Mouse (Mus musculus): ENCODE data around the gene Lgals3. TPM values are rescaled to one million over a fixed set of nuclear protein-coding genes. Genes with fewer than 3 reads are reported as not detected.
"Not testable (repeated sequence)": the region's sequence is repeated elsewhere in the genome, so short reads cannot be mapped to it uniquely, and the experiment has no call there.

Gene Lgals3
- polyA plus RNA-seq (2012; rRNA removed) = 537 and 642 TPM in 2 replicates

- WGBS = 30% methylated on average over 9 of the region's 9 CpGs
- DNase-seq (ENCODE audit: low read depth, low spot score) = no peak
Observed at GRCm38 (mm10) chr14:47367461-47367860, at the start of gene Lgals3. TSS of gene Lgals3 (plus strand) at chr14:47367751.

DNA sequence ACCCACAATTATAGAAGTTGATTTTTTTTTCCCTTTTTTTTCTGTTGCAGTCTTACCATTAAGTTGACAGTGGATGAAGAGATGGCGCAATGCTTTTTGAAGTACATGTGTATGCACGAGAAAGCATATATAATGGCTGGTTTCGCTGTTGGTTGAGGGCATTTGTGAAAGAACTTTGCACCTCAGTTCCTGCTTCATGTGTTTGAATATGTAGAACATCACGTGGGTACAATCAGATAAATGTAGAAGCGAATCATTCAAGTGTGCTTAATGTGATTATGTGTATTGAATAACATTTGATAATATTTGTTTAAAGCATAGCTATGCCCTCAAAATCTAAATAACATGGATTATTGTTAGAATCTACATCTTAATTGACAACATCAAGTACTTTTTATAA lies 48.2 kb upstream of the Lgals3 start:
- 83% methylated on average over 5 of the region's 5 CpGs for WGBS
- DNase-seq (ENCODE audit: low read depth, low spot score) = no peak

DNA sequence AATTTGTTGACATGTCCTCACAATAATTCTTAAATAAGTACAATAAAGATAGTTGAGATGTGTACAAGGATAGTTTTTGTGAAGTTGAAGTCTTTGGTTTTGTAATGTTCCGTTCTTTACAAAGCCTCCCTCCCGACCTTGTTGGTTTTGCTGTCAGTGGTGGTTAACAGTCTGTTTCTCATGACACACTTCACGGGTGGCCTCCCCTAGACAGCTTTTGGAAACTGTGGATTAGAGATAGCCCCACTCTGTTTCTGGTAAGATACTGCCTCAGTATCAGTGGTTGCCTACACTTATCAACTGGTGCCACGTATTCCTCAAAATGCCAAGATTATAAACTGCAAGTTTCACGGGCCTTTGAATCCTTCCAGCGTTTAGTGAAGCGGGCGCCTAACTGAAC lies 46.0 kb upstream of the Lgals3 start:
- not testable (repeated sequence) for DNase-seq (ENCODE audit: low read depth, low spot score)
- WGBS = 94% methylated on average over 7 of the region's 8 CpGs

DNA sequence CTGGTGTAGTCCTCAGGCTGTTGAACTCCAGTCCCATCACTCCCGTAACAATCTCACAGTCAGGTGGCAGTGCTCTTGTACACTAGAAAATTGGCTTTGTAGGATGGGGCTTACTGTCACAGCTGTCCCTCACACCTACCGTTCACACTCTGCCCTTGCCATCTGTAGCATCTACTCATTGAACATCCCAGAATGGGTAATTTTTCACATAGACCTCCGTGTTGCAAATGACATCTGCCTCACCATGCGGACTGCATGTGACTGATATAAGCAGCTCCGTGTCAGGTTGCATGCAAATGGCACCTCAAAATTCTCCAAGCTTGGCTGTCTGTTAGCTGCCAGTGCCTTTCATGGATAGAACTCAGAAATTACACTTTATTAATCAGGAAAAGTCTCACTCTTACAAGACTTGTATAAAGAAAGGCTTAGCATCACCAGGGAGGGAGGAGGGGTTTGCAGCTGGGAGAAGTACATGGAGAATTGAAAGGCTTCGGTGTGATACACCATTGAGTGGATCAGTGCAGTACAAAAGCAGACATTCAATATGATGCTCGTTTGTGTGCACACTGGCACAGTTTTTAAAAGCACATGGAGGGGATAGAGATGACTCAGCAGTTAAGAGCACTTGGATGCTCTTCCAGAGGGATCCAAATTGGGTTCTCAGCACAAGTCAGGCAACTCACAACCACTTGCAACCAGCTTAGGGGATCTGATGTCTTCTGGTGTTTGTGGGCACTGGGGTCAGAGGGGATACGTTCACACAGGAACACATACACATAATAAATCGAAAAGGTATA lies 41.4 kb upstream of the Lgals3 start:
- DNase-seq (ENCODE audit: low read depth, low spot score) = no peak
- WGBS = 82% methylated on average over 9 of the region's 9 CpGs

DNA sequence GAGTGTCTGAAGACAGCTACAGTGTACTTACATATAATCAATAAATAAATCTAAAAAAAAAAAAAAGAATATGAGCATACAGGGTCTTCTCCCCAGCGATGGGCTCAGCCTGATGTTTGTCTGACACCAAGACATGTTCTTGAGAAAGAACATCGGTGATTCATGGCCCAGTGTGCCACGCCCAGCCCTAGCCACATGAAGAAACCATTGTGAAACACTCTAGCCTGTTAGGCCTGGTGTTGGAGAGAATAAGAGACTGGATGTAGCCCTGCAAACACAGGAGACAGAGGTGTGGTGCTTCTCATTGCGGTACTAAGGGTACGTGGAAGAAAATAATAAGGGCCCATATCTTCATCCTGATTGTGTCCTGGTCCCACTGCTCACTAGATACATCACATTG lies 40.2 kb upstream of the Lgals3 start:
- no peak for DNase-seq (ENCODE audit: low read depth, low spot score)
- 66% methylated on average over 5 of the region's 5 CpGs for WGBS

DNA sequence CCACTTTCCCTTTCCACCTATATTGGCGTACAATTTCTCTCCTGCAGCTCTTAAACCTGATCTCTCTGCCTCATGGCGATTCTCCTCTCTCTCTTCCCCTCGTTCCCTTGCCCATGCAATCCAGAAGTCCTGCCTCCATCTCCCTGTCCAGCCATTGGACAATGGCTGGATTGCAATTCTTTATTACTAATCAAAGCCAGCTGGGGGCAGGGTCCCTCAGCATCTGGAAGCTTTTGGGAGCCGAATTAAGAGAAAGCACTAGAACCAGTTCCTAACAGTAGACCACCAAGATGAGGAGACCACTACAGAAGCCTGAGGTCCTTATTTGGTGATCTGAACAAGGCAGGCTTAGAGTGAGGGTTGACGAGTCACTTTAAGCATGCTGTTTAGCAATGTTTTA lies 35.6 kb upstream of the Lgals3 start:
- WGBS = 51% methylated on average over 5 of the region's 5 CpGs
- DNase-seq (ENCODE audit: low read depth, low spot score) = no peak

DNA sequence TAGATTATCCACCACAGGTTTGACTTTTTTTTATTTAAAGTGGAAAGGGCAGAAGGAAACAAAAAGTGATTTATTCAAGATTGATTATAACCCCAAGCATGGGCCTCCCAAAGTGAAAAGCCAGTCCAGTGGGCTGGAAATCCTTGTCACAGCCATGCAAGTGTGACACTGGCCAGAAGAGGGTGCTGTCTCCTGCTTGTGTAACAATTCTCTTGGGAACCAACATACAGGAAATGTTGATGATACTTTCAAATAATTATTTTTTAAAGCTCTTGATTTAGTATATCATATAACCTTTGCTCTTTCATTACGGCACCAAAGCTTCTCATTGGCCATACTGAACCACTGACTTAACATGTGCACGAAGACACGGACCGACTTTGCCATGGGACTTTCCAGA lies 32.7 kb upstream of the Lgals3 start:
- 53% methylated on average over 4 of the region's 4 CpGs for WGBS
- no peak for DNase-seq (ENCODE audit: low read depth, low spot score)

DNA sequence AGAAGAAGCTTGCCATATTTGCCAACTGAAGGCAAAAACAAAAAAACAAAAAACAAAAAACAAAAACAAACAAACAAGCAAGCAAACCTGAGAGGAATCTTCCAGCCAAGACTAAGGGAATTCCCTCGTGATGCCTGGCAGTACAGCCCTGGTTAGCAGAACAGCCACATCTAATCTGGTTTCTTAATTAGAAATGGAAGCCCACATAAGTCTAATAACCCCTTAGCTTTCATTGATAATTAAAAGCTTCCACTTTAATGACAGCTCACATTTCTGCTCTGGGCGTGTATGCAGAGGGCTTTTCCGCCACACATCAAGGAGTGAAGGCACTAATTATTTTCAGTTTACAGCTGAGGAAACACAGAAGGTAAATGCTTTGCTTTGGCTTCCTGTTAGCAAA lies 32.3 kb upstream of the Lgals3 start:
- no peak for DNase-seq (ENCODE audit: low read depth, low spot score)
- 45% methylated on average over 3 of the region's 3 CpGs for WGBS

- no peak for DNase-seq (ENCODE audit: low read depth, low spot score)
- 84% methylated on average over 10 of the region's 10 CpGs for WGBS
Observed at GRCm38 (mm10) chr14:47340231-47340925, 27.2 kb upstream of the Lgals3 start.

GRCm38 (mm10) chr14:47341811-47342291 lies 25.7 kb upstream of the Lgals3 start:
- 61% methylated on average over 4 of the region's 4 CpGs for WGBS
- no peak for DNase-seq (ENCODE audit: low read depth, low spot score)

- 50% methylated on average over 1 of the region's 1 CpGs for WGBS
- DNase-seq (ENCODE audit: low read depth, low spot score) = no peak
Observed at GRCm38 (mm10) chr14:47346715-47347114, 20.8 kb upstream of the Lgals3 start.

DNA sequence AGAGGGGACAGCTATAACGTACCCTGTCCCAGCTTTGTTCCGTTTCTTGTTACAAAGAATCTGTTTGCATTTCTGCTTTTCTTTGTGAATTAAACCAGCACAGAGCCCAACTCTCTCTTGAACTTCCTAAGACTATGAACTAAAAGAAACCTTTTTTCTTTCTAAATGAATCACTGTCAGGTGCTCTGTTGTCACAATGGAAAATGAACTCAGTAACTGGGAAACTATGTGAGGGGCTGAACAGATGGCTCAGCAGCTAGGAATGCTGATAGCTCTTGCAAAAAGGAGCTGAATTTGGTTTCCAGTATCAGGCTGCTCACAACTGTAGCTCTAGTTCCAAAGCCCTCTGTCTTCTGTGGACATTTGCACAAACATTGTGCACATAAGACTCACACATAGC lies 16.6 kb upstream of the Lgals3 start:
- DNase-seq (ENCODE audit: low read depth, low spot score) = no peak
- 86% methylated on average over 2 of the region's 2 CpGs for WGBS

DNA sequence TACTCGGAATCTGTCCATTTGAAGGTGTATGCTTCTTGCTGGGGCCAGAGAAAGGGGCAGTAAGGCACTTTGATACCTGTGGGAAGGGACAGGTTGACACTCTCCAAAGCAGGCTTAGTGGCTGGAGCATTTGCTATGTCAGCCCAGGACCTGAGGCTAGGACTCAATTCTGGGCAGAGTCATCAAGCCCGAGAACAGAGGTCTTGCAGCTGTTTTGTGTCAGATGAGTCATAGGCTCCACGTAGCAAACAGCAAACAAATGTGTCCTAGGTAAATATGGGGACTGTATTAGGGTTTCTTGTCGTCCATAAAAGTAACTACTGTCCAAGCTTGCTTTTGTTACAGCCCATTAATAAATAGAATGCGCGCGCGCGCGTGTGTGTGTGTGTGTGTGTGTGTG lies 15.3 kb upstream of the Lgals3 start:
- DNase-seq (ENCODE audit: low read depth, low spot score) = no peak
- WGBS = 72% methylated on average over 10 of the region's 10 CpGs

DNA sequence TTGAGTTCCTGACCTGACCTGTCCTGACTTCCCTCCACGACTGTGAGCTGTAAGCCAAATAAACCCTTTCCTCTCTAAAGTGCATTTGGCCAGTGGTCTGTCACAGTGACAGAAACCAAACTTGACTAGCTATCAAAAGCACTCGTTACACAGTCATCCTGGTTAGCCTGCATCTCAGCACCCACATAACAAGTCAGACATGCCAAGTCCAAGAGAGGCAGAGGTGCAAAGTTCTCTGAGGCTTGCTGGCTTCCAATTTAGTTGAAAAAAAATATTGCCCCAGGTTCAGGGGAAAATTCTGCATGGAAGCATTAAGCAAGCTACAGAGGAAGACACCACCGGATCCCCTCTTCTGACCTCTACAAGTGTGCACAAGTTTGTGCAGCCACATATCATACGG lies 14.3 kb upstream of the Lgals3 start:
- WGBS = 61% methylated on average over 4 of the region's 4 CpGs
- no peak for DNase-seq (ENCODE audit: low read depth, low spot score)

DNA sequence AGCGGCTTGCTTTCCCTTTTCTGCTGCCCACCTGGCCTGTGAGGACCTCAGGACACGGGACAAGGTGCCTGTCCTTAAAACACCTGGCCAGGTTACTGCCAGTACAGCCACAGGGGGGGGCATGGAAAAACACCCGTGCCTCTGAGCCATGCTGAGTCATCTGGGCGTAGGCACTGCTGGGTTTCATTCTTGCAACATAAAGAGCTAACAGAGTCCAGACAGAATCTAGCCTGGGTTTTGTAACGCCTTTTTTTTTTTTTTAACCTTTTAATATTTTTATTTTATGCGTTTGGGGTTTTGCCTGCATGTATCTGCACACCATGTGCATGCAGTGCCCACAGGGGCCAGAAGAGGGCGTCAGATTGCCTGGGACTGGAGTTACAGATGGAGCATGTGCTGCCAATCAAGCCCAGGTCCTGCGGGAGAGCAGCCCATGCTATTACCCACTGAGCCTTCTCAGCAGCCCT lies 13.4 kb upstream of the Lgals3 start:
- DNase-seq (ENCODE audit: low read depth, low spot score) = no peak
- 31% methylated on average over 8 of the region's 8 CpGs for WGBS

- DNase-seq (ENCODE audit: low read depth, low spot score) = no peak
- 53% methylated on average over 5 of the region's 5 CpGs for WGBS
Observed at GRCm38 (mm10) chr14:47354948-47355347, 12.6 kb upstream of the Lgals3 start.

DNA sequence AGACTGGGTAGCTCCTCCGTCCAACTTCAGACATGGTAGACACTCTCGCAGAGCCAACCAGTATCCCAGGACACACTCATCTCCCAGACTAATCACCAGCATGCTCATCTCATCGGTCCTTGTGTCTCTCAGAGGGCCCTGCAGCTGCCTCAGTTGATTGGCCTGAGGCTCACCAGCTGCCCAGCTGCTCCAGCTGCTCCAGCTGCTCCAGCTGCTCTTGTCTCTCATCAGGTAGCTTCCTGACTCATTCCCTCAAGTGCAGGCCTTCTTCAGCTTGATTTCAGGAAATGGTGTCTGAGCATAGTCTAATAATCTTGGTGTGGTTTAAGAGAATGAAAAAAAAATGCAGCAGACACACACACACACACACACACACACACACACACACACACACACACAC lies 10.9 kb upstream of the Lgals3 start:
- WGBS = 88% methylated on average over 3 of the region's 3 CpGs
- DNase-seq (ENCODE audit: low read depth, low spot score) = no peak

- 51% methylated on average over 3 of the region's 3 CpGs for WGBS
Observed at GRCm38 (mm10) chr14:47359610-47360009, 7.9 kb upstream of the Lgals3 start.

DNA sequence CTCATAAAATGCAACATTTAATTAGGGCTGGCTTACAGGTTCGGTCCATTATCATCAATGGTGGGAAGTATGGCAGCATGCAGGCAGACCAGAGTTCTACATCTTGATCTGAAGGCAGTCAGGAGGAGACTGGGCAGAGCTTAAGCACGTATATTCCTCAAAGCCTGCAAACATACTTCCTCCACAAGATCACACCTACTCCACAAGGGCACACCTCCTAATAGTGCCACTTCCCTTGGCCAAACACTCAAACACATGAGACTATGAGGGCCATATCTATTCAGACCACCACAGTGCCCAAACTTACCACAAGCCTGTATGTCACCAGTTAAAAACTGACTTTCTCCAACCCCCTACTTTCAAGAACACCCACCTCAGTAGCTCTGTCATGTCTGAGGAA lies 6.1 kb upstream of the Lgals3 start:
- 69% methylated on average over 2 of the region's 2 CpGs for WGBS
- no peak for DNase-seq (ENCODE audit: low read depth, low spot score)

More at GRCm38 (mm10) chr14:47359610-47360009, 7.9 kb upstream of the Lgals3 start:
- no peak for DNase-seq (ENCODE audit: low read depth, low spot score)

DNA sequence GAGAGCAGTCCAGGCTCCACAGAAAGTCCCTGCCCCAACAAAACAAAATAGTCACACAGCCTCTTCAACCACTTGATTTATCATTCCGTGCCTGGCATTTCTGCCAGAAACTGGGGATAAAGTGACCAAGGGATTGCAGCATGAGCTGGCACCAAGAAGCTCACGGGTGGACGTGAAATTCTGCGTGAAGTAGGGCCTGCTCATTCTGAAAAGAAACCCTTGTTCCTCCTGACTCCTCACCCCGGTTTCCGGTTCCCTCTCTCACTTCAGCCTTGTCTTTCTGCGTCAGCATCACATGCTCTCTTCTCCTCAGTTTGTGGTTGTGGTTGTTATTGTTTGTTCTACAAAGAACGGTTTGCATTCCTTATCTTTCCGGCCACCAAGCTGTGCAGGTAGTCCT lies 5.7 kb upstream of the Lgals3 start:
- no peak for DNase-seq (ENCODE audit: low read depth, low spot score)
- 82% methylated on average over 9 of the region's 9 CpGs for WGBS
